Mouse (Mus musculus): ENCODE data around the gene Olfr92.

Olfr92 gene

GRCm38 (mm10) chr17:37063063-37063462, 56.8 kb downstream of the Olfr92 start:
- DNase-seq (ENCODE audit: low read depth, low spot score) = no peak

GRCm38 (mm10) chr17:37062101-37062641, 57.7 kb downstream of the Olfr92 start:
- DNase-seq (ENCODE audit: low read depth, low spot score) = no peak

GRCm38 (mm10) chr17:37061435-37061834, 58.5 kb downstream of the Olfr92 start:
- DNase-seq (ENCODE audit: low read depth, low spot score) = no peak
